Mouse (Mus musculus): ENCODE measurements around the gene Mip.

DNA sequence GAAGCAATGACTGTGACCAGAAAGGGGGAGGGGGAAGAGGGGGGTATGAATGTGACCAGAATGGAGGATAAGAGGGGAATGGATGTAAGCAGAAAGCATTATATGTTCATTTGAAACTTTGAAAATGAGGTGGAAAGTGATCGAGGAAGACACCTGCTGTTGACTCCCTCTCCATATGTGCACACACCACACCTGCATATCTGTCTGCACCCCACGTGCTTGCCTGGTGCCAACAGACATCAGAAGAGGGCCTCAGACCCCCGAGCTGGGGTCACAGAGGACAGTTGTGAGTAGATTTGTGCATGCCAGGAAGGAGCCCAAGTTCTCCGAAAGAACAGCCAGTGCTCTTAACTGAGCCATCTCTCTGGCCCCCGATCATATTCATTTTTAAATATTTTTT is 34.3 kb downstream of the Mip start:
- no peak for TF ChIP-seq GATA1 (IDR thresholded peaks at IDR 0.05; ENCODE audit: low read length)
- no peak for TF ChIP-seq TAL1 (IDR thresholded peaks at IDR 0.05; ENCODE audit: low read length)
